Mouse (Mus musculus) urinary bladder, adult 18-20 months (tissue): ENCODE data around the gene Olfr149.
"Not testable (repeated sequence)": the region's sequence is repeated elsewhere in the genome, so short reads cannot be mapped to it uniquely, and the experiment has no call there.

Experiments
- DNase-seq, 2 experiments: peaks; one replicate each; pipeline ENCODE4 v3.0.0; 2022; ENCODE audit warnings: low spot score in 2 of 2, mixed read lengths in 2 of 2

Olfr149 gene

DNA sequence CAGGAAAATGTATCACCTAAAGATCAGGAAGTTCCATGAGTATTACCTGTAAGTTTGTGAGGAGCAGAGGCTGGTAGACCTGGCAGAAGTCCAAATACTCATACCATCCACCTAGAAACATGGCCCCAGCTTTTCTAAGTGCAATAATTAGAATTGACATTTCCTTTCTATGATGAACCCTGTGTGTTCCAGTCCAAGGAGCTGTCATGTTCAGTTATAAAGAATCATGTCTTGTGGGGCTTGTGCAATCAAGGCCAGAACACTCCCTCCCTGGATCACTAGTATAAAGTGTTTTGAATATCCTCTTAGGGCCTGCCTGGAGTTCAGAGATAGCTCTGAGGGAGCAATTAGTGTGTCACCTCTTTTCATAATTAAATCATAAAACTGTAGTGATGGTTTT, at the start of gene Olfr149:
Gene Olfr149, minus strand, starts transcription at position 101 of the 400 bp plus-strand sequence.
- DNase-seq: no peak

DNA sequence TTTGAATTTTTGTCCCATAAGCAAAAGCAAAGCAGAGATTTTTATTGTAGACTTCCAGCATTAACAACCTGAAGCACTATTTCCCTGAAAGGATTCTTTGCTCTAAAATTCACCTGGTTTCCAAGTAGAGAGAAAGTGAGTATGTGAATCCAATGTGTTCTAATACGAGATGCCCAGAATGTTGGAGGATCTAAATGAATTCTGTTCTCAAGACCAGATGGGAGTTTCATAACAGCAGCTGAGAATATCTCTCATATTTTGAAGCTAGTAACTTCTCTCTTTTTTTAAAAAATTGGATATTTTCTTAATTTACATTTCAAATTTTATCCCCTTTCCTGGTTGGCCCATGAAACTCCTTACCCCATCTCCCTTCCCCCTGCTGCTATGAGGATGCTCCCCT, 39.5 kb upstream of the Olfr149 start:
- no peak for DNase-seq

DNA sequence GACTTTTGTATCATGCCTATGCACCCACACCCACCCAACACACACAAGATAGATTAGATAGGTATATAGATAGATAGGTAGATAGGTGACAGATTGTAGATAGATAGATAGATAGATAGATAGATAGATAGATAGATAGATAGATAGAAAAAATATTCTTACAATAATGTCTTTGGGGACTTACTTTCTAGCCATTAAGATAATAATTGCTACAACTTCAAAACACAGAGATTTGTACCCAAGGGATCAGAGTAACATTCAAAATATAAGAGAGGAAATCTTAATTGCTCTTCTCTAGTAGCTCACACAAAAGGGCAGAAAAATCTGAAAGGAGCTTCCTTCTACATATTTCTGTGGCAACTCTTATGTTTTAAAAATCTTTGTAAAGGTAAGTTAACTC, 39.0 kb upstream of the Olfr149 start, which contains the start of gene Olfr967:
Gene Olfr967, plus strand, starts transcription at position 301 of the 400 bp plus-strand sequence.
- no peak for DNase-seq

DNA sequence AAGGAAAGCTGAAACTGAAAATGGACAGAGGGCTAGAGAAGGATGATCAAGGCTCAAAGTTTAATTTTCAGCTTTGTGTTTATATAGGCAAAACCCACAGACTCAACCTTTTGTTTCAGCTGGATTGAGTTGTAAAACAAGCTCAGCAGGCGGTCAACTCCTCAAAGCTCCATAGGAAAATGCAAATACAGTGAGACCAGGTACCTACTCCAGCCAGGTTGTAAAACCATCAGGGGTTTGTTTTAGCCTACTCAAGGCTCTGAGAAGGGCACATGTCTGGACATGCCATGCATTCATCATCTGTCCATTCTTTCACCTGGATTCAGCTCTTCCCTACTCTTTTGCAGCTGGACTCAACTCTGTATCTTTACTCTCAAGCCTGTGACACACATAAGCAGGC, 33.8 kb upstream of the Olfr149 start:
- DNase-seq: no peak

DNA sequence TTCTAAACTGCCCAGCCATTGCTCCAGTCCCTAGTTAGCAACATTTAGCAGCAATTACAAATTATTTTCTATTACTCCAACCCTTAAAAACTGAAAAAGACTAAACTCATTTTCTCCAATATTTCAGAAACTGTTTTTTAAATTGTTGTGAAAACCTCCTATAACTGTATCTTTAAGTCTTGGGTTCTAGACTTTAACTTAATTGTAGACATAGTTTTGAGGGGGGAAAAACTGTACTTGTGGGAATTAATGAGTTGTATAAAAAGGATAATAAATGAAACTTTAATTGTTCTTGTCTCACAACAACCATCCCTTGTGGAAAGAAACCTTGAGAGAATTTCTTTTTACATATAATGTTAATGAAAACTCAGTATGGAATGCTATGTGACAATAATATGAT, 23.8 kb upstream of the Olfr149 start, which contains the start of gene Olfr150:
Gene Olfr150, plus strand, starts transcription at position 301 of the 400 bp plus-strand sequence.
- no peak for DNase-seq

DNA sequence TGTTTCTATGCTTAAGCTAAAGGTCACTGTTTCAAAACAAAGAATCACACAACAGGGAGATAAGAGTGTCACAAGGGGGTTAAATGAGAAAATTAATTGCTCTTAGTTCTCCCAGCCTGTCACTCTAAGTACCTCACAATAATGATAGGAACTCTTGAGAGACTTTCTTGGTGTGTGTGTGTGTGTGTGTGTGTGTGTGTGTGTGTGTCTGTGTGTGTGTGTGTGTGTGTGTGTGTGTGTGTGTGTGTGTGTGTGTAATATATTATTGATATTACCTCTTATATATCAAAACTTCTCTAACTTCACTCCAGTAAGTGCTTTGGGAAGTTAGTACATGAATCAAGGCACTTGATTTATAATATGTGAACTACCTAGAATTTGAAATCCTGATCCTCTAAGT, 4.1 kb upstream of the Olfr149 start, which contains the start of gene Olfr965:
Gene Olfr965, plus strand, starts transcription at position 301 of the 400 bp plus-strand sequence.
- no peak for DNase-seq

DNA sequence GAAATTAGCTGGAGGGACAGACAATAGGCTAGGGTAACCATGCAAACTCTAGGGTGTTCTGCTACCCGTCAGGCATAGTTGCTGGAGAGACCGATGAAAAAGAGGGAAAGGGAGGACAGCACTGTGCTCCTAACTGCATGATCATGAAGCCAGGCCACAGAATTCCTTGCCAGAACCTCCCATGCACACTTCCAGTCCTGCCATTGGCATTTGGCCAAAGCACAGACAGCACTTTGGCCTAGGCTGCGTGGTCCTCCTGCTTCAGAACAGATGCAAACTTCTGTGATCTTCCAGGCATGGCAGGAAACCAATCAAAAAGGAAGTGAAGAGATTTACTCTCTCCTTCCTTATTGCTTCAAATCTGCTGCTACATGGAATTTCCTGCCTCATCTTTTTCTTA, 2.0 kb upstream of the Olfr149 start:
- no peak for DNase-seq

DNA sequence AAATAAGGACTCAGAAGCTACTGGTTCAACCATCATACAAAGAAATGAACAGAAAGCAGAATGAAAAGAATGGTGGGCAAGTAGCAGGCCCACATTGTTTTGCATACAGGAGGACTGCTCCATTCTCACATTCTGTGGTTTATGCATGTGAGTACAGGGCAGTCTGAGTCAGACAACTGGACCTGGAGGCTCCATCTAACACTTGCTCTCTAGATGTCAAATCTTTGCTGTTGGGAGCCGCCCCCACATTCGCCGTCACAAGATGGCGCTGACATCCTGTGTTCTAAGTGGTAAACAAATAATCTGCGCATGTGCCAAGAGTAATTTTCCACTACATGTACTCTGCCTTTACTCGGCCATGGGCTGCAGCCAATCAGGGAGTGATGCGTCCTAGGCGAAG, 5.8 kb downstream of the Olfr149 start:
- not testable (repeated sequence) for DNase-seq

DNA sequence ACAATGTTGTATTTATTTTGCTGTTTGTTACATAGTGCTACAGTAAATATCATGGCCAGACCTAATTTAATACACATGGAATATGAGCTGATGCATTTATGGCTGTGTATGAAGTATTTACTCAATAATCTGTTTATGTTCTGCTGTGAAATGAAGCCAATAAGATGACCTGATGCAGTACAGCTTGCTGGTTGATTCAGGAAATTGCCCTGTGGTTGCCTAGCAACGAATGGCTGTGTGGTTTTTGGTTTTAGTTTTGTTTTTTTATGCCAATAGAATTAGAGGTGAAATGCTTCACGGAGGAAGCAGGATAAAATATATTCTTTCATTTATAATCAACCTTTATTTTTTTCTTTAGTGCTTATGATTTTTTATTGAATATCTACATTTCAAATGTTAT, 27.6 kb downstream of the Olfr149 start:
- DNase-seq: no peak

DNA sequence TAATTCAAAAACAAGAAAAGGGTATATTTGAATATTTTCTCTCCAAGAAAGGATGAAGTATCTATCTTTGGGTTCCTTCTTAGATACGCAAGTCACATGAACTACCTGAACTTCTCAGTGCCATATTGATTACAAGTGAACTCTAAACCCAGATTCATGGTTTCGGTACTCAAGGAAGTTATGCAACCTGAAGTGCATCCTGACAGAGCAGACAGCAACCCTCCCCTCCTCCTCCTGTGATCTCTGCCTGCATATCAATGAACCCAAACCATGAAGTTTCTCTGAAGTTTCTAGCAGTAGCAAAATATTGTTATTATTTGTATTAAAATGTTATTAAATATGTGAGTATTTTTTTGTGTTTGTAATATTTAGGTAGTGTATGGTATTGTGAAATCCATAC, 28.4 kb downstream of the Olfr149 start:
- no peak for DNase-seq

DNA sequence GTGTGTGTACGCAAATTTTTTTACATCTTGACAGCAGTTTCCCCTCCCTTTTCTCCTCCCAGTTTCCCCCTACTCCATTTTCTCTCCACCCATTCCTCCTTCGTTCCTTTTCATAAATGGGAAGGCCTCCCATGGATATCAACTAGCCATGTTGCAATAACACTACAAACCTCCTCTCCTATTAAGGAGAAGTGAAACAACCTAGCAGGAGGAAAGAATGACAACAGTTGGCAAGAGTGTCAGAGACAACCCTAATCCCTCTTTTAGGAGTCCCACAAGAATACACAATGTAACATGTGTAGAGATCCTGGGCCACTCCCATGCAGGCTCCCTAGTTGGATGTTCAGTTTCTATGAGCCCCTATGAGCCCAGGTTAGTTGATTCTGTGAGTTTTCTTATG, 32.1 kb downstream of the Olfr149 start:
- DNase-seq: no peak

DNA sequence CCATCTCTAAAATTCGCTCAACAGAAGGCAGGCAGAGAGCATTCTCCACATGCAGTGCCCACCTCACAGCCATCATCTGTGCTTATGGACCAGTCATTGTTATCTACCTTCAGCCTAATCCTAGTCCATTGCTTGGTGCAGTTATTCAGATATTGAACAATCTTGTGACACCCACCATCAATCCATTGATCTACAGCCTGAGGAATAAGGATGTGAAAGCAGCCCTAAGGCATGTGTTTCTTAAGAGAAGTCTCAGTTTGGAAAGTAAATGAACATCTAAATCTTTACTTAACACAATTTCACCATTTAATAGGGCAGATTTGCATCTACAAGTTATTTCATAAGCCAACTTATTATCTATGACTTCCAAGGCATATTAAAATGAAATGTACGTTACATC, 37.2 kb downstream of the Olfr149 start:
- DNase-seq: no peak

DNA sequence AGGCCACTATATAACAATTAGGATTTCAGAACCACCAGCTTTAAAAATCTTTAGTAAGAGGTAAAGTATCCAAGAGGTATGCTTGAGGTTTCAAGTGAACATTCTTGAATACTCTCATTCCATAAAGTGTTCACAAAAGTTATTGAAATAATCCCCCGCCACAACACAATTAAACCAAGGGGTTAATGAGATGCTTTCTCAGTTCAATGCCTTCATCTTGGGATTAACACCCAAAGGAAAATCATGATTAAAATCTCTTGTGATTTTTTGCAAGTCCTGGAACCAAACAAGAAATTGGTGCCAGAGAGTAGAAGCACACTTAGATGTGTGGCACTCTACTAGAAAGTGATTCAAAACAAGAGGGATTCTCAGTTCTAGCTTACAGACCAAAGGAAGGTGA, 40.0 kb downstream of the Olfr149 start, which contains the start of gene Olfr963:
Gene Olfr963, plus strand, starts transcription at position 301 of the 400 bp plus-strand sequence.
- no peak for DNase-seq

DNA sequence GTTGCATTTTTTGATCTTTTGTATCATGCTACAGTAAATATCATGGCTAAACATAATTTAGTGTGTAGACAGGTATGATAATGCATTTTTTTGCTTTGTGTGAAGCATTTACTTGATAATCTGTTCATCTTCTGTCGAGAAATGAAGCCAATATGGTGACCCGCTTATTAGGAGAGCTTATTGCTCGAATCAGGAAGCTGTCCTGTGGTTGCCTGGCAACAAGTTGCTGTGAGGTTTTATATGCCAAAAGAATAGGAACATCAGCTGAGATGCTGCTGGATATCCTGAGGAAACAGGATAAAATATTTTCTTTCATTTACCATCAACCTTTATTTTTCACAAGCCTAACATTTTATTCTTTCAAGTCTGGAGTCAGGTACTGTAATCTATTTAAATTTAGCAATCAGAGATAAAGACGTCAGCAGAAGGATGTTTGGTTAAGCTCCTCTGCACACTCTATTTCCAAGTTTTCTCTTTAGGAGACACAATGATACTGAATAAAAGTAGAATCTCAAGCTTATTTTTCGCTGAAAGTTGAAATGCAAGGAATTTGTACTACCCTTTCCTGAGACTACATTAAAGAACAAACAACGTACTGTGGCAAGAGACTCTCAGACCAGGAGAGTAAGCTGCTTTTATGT, 52.0 kb downstream of the Olfr149 start:
- no peak for DNase-seq
